Mouse (Mus musculus) brown adipose tissue, adult 24 weeks (tissue): ENCODE measurements around the gene Dlst. TPM values are rescaled to one million over a fixed set of nuclear protein-coding genes. Genes with fewer than 3 reads are reported as not detected.

Source experiments
- H3K27ac ChIP-seq: fragments of 200-500 bp; replicated peaks from 2 replicates; pipeline ENCODE4 v1.5.1; 2012; ENCODE audit warnings: low read depth, mild to moderate bottlenecking, low read length
- H3K4me1 ChIP-seq: fragments of 200-500 bp; 2 replicates; pipeline ENCODE4 v1.6.1; 2012; ENCODE audit warnings: low read length, mixed read lengths; ENCODE audit not compliant: control insufficient read depth, insufficient read depth, insufficient read length
- H3K4me3 ChIP-seq: fragments of 200-500 bp; 2 replicates; pipeline ENCODE4 v1.5.1; 2012; ENCODE audit warnings: low read depth, mild to moderate bottlenecking, low read length, moderate library complexity; ENCODE audit not compliant: insufficient read depth
- polyA plus RNA-seq: library from polyadenylated mRNA; stranded (reverse); fragments of >200 nt; gene quantifications from 2 replicates; pipeline ENCODE4 v1.2.4, GENCODE M21; 2012; ENCODE audit not compliant: missing spikeins, insufficient read depth, insufficient read length

Dlst gene
- polyA plus RNA-seq, 1 experiment, result 822 TPM

DNA sequence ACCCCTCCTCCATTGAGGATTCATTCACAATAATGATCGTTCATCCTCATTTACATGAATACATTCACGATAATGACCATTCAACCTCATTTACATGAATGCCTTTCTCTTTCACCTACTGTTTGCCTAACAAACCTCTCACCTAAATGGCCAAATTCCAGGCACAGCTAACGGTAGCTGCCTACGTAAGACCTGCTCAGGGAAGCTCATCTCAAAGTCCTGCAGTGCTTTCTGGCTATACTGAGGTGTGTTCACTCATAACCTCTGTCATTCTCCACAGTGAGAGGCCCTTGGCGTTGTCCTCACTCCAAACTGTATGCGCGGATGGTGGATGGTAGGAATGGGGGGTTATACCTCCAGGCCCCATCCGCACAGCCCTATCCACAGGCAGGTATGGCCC is 5.8 kb upstream of the Dlst start:
- no peak overlapping the region for H3K4me3 ChIP-seq
- peak overlapping the region; percentile 86 for H3K27ac ChIP-seq
- peaks cover 14% of the 10 kb centered on the region for H3K4me1 ChIP-seq

DNA sequence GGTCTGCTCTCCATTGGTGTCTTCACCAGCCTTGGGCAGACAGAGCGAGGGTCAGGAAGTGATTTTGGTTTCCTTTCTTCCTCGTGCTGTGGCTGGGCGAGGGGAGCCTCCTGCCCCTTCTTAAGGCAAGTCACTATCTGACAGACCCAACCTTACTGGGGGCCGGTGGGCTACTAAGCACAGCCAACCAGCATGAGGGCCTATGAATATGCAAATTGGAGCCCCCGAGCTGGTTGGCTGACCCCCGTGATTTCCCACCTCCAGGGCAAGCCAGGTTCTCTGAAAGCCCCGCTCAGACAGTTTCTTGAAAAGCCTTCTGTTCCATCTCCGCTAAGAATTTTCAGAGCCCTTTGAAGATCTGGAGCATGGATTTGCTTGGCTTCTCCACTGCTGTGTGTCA is 4.3 kb upstream of the Dlst start:
- Histone ChIP-seq H3K27ac (no peak overlapping the region), H3K4me3 (no peak overlapping the region), H3K4me1 (peaks cover 12% of the 10 kb centered on the region)

DNA sequence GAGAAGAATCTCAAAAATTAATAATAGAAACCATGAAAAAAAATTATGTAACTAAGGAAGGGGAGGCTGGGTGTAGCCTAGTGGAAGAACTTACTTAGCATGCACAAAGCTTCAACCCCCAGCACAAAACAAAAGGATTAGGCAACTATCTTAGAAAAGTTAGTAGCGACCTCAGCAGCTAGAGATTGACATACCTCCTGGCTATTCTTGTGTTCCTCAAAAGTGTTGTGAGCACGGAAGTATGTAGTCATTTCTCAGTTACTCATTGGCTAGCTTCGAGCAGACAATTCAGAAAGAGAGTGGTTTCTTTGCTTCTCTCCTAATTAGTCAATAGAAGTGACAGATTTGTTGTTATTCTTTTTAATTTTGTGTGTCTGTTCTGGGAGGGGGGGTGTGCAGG is 2.0 kb upstream of the Dlst start:
- Histone ChIP-seq H3K4me3 (no peak overlapping the region), H3K4me1 (peaks cover 21% of the 10 kb centered on the region), H3K27ac (no peak overlapping the region)

DNA sequence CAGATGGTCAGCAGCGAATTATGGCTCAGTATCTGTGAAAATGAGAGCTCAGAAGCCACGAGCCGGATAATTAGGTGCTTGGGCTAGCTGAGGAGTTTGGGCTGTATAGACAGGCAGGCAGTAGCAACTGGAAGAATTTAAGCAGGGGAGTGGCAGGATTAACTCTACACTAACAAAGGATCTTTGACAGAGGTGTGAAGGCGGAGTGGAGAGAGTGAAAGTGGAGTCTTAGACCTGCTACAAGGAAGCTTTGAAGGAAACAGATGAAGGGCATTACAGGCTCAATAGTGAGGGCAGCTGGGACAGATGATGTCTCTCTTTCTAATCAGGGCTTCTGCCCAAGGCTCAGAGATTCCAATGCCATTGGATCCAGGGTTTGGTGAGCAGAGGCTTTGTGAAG is 1.2 kb upstream of the Dlst start:
- Histone ChIP-seq H3K27ac (peak overlapping the region; percentile 90), H3K4me3 (no peak overlapping the region), H3K4me1 (peaks cover 17% of the 10 kb centered on the region)

DNA sequence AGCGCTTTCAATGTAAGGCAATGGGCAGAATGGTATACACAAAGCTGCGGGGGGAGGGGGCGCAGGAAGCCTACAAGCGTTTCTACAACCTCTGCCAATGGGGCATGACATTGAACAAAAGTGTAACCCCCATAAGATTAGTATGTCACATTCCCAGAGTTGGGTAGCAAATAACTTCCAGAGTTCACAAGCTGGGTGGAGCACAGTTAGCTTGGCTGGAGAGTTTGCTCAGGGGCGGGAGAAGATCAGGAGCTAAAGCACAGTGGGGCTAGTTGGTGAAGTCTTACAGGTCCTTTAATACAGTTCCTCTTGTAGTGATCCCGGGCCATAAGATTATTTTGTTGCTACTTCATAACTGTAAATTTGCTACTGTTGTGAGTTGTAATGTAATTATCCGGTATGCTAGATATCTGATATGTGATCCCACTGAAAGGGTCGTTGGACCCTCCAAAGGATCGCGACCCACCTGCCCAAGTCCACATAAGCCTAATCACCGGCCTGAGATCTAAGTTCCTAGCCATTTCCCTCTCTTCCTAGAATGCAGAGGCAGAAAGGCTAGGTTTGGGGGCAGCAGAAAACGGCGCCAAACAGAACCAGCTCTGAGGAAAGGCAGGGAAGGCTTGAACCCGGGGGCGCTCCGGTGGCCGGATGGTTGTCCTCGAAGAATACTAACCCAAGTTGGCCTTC is 479 bp upstream of the Dlst start:
- peak overlapping the region; percentile 90 for H3K27ac ChIP-seq
- H3K4me1 ChIP-seq, result peaks cover 17% of the 10 kb centered on the region

DNA sequence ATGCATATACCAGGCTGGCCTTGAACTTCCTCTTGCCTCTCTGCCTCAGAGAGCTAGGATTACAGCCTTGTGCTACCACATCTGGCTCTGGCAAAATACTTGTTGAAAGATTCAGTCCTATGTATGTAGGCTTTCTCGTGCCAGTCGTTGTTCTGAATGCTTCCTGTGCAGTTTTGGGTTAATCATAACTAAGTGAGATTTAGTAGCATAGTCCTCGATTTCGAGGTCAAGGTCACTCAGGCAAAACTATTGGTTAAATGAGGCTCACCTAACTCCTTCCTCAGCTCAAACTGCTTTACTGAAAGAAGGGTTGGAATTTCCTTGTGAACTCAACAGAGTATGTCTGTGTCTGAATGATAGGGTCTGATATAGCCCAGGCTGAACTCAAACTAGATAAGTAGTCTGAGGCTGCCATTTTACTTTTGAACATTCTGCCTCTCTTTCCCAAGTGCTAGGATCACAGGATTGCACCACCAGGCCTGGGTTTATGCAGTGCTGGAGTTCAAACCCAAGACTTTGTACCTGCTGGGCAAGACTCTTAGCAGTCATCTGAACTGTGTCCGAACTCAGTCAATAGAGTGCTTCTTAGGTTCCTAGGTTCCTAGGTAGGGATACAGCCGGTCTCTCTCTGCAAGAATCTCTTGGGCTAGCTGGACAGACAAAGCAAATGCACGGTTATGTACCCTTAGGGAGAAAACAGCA is 2.1 kb downstream of the Dlst start:
- Histone ChIP-seq H3K4me3 (peak overlapping the region; percentile 95), H3K27ac (peak overlapping the region; percentile 97), H3K4me1 (peaks cover 14% of the 10 kb centered on the region)

More for the DNA sequence above, 479 bp upstream of the Dlst start:
- H3K4me3 ChIP-seq, result peak overlapping the region; percentile 95

DNA sequence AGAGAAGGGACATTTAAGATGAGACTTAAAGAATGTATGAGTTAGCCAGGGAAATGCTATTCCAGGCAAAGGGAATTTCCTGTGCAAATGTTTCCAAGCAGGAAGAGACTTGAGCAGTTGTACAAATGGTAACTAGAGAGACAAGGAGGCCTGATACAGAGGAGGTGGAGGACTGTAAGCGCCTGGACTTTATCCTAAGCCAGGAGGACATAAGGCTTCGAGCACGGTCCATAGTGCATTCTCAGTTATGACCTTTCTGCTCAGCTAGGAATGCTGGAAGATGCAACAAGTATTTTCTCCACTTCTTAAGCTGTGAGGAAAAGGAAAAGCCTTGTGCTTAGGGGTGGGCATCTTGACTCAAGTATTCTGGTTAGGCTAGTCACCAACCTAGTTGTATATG is 2.7 kb downstream of the Dlst start:
- no peak overlapping the region for H3K27ac ChIP-seq
- H3K4me3 ChIP-seq, result no peak overlapping the region
- peaks cover 14% of the 10 kb centered on the region for H3K4me1 ChIP-seq

DNA sequence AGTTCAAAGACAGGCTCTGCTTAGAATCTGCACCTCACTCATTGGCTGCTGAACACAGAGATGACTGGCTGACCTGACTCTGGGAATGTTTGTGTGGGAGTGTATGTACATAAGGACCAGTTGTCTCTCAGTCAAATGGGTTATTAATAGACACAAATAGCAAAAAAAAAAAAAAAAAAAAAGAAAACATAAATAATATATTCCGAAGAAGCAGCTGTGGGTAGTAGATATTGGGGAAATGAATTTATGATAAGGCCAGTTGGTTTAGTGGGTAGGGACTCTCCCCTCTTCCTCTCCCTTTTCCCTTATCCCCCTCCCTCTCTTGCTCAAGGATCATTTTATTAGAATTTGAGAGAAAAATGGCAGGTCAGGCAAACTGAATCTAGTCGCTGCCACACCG is 3.3 kb downstream of the Dlst start:
- peaks cover 14% of the 10 kb centered on the region for H3K4me1 ChIP-seq
- H3K4me3 ChIP-seq, result no peak overlapping the region
- no peak overlapping the region for H3K27ac ChIP-seq

DNA sequence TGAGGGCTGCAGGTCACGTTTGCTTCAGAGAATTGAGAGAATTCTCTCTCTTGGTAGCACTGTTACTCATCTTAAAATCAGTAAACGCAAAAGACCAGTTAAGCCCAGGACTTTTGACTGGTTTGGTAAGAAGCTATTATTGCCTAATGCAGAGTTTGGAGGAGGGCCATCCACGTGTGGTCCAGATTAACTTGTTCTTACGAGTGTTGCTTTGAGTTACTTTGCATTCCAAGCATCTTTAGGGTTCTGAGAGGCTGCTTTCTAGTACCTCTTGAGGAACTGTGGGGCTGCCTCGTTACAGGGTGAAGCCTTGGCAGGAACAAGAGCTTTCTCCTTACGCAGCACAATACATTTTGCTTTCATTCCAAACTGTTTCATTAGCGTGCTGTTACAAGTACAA is 5.0 kb downstream of the Dlst start:
- H3K4me1 ChIP-seq, result peaks cover 10% of the 10 kb centered on the region
- H3K27ac ChIP-seq, result no peak overlapping the region
- H3K4me3 ChIP-seq, result no peak overlapping the region

DNA sequence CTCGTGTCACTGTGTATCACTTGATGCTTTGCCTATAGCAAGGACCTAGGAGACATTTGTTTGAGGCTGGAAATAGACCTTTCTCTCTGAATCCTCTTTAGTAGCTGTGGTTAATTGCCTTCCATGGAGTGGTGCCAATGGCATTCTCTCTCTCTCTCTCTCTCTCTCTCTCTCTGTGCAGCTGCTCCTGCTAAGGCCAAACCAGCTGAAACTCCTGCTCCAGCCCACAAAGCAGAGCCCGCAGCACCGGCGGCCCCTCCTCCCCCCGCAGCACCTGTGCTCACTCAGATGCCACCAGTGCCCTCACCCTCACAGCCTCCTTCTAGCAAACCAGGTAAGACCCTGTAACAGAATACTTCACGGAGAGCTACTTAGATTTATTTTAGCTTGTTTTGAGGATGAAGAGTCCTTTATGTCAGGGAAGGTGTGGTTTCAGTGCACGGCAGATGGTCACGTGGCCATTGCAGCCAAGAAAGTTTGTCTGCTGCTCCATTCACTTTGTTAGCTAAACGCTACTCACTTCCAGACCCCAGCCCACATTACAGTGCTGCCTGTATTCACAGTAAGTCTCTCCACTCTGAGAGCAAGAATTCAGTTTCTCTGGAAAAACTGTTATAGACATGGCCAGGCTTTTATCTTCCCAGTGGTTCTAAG is 11.3 kb downstream of the Dlst start:
- no peak overlapping the region for H3K4me3 ChIP-seq
- no peaks in the 10 kb centered on the region for H3K4me1 ChIP-seq
- no peak overlapping the region for H3K27ac ChIP-seq

DNA sequence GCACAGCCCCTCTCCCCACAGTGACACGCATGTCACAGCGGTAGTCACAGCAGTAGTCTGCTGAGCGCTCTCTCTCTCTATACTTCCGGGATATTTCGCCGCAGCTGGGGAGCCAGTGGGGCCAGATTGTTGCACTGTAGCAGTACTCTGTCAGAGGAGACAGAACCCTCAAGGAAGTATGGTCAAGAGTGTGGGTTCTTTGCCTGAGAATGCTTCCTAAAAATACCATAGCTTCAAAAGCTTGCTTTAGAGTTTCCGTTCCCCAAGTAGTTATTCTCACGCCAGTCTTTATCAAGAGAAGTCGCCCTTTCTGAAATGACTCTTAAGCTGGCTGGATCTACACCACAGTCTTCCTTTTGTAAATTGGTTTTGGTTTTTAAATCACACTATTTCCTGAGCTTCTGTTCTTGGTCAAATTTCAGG is 12.5 kb downstream of the Dlst start:
- H3K27ac ChIP-seq, result no peak overlapping the region
- no peaks in the 10 kb centered on the region for H3K4me1 ChIP-seq
- H3K4me3 ChIP-seq, result no peak overlapping the region

DNA sequence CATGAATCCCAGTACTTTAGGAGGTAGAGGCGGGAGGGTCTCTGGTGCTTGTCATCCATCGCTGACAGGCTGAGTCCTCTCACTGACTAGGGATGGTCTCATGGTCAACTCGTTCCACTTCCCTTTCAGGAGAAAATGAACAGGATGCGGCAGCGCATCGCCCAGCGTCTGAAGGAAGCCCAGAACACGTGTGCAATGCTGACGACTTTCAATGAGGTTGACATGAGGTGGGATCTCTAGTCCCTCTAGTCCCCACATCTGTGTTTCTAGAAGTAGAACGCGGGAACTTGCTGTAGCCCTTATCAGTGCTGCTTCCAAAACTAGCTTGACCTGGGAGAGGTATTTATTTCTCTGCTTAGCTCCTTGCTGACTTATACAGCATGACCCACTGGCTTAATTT is 13.0 kb downstream of the Dlst start:
- H3K4me3 ChIP-seq, result no peak overlapping the region
- no peaks in the 10 kb centered on the region for H3K4me1 ChIP-seq
- no peak overlapping the region for H3K27ac ChIP-seq

DNA sequence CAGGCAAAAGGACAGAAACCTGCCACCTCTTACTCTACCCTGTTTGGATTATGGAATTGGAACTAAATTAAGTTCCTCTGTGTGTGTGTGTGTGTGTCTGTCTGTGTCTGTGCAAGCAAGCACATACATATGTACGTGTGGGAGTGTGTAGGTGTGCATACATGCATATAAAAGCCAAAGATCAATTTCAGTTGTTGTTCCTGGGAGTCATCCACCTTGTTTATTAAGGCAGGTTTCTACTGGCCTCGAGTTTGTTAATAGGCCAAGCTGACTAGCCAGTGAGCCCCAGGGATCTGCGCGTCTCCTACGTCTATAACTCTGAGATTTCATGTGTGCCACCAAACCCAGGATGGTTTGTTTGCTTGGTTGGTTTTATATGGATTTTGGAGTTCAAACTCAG is 14.1 kb downstream of the Dlst start:
- no peak overlapping the region for H3K27ac ChIP-seq
- H3K4me1 ChIP-seq, result no peaks in the 10 kb centered on the region
- H3K4me3 ChIP-seq, result no peak overlapping the region

DNA sequence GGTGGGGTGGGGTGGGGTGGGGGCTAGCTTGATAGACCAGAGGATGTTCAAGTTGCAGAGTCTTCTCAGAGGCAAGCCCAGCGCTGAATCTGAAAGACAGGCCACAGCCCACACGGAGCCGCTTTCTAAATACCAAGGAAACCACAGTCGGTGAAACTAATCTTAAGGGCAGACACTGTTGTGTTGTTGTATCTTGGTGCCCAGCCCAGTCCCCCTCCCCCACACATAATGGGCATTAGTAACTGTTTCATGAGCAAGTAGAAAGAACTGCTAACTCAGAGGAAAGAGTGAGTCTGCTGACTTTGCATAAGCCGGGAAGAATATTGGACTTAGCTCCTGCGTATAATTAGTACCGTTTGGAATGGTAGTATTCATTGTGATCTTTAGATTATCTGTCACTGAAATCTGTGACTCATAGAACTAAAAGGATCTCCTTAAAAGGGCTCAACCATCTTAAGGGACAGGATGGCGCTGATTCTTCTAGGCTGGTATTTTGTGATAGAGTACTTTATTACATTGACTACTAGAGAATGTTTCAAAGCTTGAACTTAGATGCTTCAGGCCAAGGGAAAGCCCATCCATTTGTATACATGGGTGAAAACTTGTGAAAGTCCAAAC is 16.5 kb downstream of the Dlst start:
- H3K27ac ChIP-seq, result no peak overlapping the region
- no peak overlapping the region for H3K4me3 ChIP-seq
- H3K4me1 ChIP-seq, result no peaks in the 10 kb centered on the region

DNA sequence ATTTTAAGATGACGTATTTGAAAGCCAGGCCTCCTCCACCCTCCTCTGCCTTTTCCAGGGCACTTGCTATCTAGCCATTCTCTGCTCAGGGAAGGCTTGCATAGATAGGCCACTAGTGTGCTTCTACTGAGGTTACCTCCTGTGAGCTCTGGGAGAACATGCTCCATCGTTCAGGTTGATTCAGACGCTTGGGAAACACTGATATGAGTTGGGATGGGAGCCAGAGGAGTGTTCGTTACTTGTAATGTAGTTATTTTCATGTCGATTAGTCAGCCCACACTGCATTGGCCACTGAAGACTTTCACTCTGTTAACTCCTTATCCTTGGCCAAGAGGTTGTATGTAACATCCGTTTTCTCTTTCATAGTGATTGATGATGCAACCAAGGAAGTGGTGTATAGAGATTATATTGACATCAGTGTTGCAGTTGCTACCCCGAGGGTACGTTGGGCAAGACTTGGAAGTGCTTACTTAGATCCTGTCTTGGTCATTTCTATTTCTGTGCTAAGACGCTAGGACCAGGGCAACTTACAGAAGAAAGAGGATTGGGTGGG is 18.9 kb downstream of the Dlst start:
- Histone ChIP-seq H3K27ac (no peak overlapping the region), H3K4me3 (no peak overlapping the region), H3K4me1 (no peaks in the 10 kb centered on the region)
